Mouse (Mus musculus): ENCODE data around the gene Grem1.

Grem1 gene

DNA sequence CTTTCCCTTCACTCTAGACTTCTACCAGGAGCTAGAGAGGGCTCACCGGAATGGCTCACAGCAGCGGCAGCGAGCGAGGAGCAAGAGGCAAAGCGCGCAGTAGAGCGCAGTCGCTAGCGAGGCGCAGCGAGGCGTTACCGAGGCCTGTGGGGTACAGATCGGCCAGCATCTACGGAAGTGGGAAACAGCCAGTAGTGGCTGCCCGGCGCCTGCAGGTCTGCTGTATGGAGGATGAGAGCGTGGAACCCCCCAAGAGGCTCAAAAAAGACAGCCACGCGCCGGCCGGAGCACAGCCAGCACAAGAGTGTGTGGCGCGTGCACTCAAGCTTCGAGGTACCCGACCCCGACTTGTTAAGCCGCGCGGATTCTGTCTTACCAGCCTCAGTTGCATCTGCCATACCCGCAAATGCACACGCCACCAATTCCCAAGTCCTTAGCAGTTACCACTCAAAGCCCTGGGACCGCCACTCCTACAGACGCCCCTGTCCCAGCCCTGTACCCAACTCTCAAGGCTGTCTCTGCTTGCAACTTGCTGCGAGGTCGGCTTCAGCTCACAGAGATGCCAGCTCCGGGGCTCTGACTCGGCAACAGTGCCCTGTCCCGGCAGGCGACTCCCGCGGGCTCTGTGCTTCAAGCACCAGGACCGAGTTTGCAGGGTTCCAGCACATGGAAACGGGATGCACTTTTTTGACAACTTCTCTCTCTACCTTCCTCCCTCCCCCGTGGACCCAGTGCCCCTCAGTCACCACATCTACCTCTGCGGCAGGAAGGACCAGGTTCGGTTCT is 728 bp downstream of the Grem1 start:
- no peak for DNase-seq (ENCODE audit: low spot score in 2 of 2)

DNA sequence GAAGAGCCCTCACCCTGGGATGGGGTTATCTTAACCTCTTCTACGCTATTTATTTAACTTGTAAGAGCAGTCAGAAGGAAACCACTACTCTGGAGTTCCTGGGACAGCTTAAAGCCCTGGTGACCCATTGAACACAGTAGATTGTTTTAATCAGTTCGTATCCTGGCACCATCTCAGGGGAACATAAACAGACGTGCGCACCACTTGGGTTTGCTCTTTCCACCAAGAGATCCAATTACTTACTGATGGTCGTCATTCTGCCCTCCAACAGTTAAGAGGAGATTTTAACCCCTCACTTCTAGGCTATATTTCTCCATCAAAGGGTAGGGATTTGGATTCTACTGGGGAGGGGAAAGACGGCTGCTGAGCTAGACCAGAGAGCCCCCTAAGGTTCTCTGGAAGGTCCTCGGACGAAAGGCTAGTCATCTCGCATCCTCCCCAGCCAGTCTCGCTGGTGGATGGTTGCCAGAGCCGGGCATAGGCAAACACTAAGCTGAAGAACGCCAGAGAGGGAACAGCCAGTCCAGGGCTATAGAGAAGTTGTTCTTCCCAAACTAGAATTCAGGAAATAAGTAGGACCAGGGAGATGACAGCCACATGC is 1.4 kb downstream of the Grem1 start:
- no peak for DNase-seq (ENCODE audit: low spot score in 2 of 2)

DNA sequence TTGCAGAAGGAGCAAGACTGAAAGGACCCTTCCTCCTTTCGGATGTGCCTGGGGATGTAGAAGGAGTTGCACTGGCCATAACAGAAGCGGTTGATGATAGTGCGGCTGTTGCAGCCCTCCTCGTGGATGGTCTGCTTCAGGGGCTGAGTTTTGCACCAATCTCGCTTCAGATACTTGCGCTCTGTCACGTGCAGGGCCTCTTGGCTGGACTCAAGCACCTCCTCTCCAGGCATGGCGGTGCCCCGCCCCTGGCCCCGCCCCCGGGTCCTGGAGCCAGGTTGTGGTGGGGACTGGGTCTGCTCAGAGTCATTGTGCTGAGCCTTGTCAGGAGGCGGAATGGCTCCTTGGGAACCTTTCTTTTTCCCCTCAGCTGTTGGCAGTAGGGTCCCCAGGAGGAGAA is 8.7 kb downstream of the Grem1 start:
- no peak for DNase-seq (ENCODE audit: low spot score in 2 of 2)

DNA sequence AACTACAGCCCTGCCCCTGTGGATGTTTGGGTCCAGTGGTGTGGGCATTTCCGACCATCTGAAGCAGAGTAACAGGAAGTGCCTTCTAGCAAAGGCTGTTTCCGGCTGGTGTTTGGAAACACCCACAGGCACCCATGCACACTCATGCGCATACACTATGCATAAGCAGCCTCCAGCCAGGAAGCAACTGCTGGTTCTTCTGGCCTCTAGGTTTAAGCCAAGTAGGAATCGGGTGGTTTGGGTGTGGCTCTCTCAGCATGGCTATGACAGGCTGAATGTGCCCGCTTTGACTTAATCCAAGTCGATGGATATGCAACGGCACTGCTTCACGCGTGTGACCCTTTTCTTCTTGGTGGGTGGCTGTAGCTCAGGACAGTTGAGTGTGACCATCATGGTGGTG is 9.1 kb downstream of the Grem1 start:
- no peak for DNase-seq (ENCODE audit: low spot score in 2 of 2)

DNA sequence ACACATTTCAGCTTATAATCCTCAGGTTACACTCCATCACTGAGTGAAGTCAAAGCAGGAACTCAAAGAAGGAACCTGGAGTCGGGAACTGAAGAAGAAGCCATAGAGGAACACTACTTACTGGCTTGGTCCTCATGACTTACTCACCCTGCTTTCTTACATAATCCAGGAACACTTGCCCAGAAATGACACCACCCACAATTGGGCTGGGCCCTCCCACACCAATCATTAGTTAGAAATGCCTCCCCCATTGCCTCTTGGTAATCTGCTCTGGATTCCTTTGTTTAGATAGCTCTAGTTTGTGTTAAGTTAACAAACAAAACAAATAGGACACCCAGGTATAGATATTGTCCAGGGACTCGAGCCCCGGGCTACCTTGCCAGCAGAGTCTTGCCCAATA is 29.9 kb downstream of the Grem1 start:
- DNase-seq (ENCODE audit: low spot score in 2 of 2): no peak

DNA sequence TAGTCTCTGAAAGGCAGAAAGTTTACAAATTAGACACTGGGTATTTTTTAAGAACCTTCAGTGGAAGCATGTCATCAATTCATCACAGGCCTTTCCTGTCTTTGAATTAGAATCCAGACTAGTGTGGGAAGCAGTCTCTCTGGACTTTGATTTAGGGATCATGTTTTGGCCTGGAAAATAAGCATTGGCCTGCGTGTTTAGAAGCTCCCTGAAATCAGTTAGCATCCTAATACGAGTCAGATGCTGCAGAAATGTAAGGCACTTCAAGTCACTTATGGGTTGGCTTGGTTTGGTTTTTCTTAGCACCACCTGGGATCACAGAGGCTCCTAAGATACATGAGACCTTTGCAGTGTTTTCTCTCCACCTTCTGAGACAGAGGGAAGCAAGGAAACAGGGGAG is 43.6 kb downstream of the Grem1 start:
- DNase-seq (ENCODE audit: low spot score in 2 of 2): no peak

DNA sequence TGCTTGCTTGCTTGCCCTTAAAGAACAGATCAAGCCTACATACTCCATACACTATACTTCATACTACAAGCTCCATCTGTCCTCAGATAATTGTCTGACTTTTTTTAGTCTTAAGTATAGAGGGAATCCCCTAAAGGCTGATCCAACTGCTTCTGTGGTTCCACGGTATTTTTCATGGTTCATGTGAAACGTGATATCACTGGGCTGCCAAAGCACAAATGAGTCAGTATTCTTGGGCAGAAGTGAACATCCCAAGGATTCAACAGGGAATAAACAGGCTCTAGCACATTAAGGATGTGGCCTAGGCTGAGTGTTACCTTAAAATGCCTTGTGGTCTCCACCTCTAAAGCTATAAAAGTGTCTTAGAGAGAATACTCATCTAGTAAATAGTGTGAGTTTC is 45.0 kb downstream of the Grem1 start:
- no peak for DNase-seq (ENCODE audit: low spot score in 2 of 2)

DNA sequence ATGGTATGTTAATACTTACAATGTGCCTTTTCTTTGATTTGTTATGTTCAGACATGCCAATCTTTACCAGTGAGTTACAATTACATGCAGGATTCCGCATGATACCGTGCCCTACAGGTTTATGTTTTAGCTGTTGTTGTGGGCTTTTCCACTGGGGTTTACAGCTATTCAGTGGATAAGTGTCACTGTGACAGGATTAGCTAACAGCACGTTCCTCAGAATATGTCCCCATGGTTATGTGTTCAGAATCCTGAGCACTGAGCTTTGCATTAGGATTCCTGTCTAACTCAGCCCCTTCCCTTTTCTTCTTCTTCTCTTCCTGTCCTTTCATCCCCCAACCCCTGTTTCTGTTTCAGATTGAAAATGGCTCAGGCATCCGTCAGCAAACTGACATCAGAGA is 50.9 kb downstream of the Grem1 start:
- DNase-seq (ENCODE audit: low spot score in 2 of 2): no peak

DNA sequence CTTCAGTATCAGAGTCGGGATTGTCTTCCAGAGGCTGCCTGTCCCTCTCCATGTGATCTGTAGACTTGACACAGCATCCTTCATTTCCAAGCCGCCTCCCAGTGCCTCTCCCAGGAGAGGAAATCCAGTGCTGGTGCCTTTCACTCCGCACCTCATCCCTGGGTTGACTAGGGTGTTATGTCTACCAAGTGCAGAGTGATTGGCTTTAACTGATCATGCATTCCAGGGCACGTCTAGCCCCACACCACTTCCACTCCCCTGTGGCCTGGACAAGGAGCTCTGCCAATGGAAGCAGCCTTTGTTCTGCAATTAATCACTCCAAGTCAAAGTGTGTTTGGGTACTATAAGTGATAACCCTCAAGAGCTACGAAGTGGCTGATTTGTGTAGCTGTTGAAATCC is 56.9 kb downstream of the Grem1 start:
- no peak for DNase-seq (ENCODE audit: low spot score in 2 of 2)

DNA sequence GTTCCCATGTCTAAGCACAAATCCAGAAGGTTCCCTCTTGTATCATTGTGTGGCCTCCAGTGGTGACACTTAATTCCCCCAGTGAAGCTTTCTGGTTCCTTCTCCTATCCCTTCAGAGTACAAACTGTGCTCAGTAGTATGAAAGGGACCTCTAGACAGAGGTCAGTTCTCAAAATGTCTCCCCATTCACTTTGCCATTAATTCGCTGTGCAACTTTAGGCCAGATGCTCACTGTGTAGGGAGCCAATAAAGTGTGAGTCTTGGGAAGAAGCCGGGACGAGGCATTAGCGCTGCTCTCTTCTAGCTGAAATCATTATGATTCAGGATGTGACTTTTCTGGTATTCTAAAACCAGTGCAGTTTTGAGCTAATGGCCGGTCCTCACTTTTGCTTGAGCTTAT is 61.8 kb downstream of the Grem1 start:
- DNase-seq (ENCODE audit: low spot score in 2 of 2): no peak

DNA sequence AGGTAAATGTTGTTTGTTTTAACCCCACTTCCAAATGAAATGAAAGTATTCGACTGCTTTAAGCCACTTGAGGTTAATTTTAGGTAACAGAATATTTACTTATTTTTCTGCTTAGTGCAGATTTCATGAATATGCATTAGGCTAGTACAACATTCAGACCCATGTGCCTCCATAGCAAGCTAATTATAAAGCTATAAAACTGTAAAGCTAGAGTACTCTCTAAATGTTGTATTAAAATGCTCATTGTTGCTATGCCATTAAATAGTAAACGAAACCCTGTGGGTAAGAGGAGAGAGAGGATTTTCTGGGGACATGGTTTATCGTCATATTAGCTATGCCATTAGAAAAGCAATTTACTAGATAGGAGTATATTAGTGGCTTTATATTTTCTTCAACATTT is 62.2 kb downstream of the Grem1 start:
- DNase-seq (ENCODE audit: low spot score in 2 of 2): no peak
